Mouse (Mus musculus) midbrain, postnatal 0 days (tissue): ENCODE results near the gene Pramef8. TPM values are rescaled to one million over a fixed set of nuclear protein-coding genes. Genes with fewer than 3 reads are reported as not detected.
"Not testable (repeated sequence)": the region's sequence is repeated elsewhere in the genome, so short reads cannot be mapped to it uniquely, and the experiment has no call there.

Experiments
- ATAC-seq: fragments of 200-750 bp; cut with Nextera tagmentation; 2 replicates; pipeline ENCODE4 v1.8.0; 2017; ENCODE audit warnings: moderate number of reproducible peaks, mild to moderate bottlenecking, moderate TSS enrichment, moderate library complexity; ENCODE audit not compliant: low FRiP score
- DNase-seq: peaks from one replicate; pipeline ENCODE4 v3.0.0-alpha.2; 2015; ENCODE audit warnings: low spot score
- H3K27ac ChIP-seq: fragments of 300-500 bp; sonication (generic); 2 replicates; pipeline ENCODE4 v1.5.1; 2014; ENCODE audit warnings: low read depth, mild to moderate bottlenecking, low read length, mixed read lengths
- H3K27me3 ChIP-seq: fragments of 300-500 bp; sonication (generic); 2 replicates; pipeline ENCODE4 v1.6.1; 2014; ENCODE audit warnings: low read length, control low read depth, mixed read lengths; ENCODE audit not compliant: insufficient read depth
- H3K36me3 ChIP-seq: fragments of 300-500 bp; sonication (generic); 2 replicates; pipeline ENCODE4 v1.6.1; 2014; ENCODE audit warnings: low read length, control low read depth, mixed read lengths; ENCODE audit not compliant: insufficient read depth
- H3K4me1 ChIP-seq: fragments of 300-500 bp; sonication (generic); 2 replicates; pipeline ENCODE4 v1.6.1; 2014; ENCODE audit warnings: mild to moderate bottlenecking, control low read depth, antibody characterized with exemption, low read length, mixed read lengths; ENCODE audit not compliant: insufficient read depth
- H3K4me2 ChIP-seq: fragments of 300-500 bp; sonication (generic); 2 replicates; pipeline ENCODE4 v1.6.1; 2014; ENCODE audit warnings: low read depth, mild to moderate bottlenecking, low read length, mixed read lengths; ENCODE audit not compliant: poor library complexity, severe bottlenecking
- H3K4me3 ChIP-seq: fragments of 300-500 bp; sonication (generic); 2 replicates; pipeline ENCODE4 v1.5.1; 2014; ENCODE audit warnings: low read depth, mild to moderate bottlenecking, low read length, moderate library complexity
- H3K9ac ChIP-seq: fragments of 300-500 bp; sonication (generic); replicated peaks from 2 replicates; pipeline ENCODE4 v1.6.1; 2014; ENCODE audit warnings: mild to moderate bottlenecking, low read length, moderate library complexity, mixed read lengths; ENCODE audit not compliant: poor library complexity, severe bottlenecking
- H3K9me3 ChIP-seq: fragments of 300-500 bp; sonication (generic); 2 replicates; pipeline ENCODE4 v1.6.1; 2016; ENCODE audit warnings: low read length, control low read depth
- CTCF ChIP-seq: IDR thresholded peaks from 2 replicates; pipeline ENCODE4 v1.5.1; 2016; ENCODE audit warnings: antibody characterized with exemption, mild to moderate bottlenecking
- WGBS: fragments of 180-500 bp; shearing (Covaris S2); extraction: QIAGEN DNeasy Blood & Tissue Kit; methylation state at CpG from one replicate; pipeline ENCODE4 v1.1.7; 2014; 5-methylcytosine and 5-hydroxymethylcytosine counted together
- polyA plus RNA-seq: library from polyadenylated mRNA; unstranded; fragments of >200 nt; fragmentation: Nextera tagmentation; extraction: Ambion mirVana; gene quantifications from 2 replicates; pipeline ENCODE4 v1.2.1, GENCODE M21; 2015
- total RNA-seq: library from RNA; depleted of rRNA; stranded (reverse); fragments of >200 nt; gene quantifications from 2 replicates; pipeline ENCODE4 v1.2.3, GENCODE M21; 2014; rRNA removed

Gene Pramef8
- total and polyA plus RNA-seq, 2 experiments from 2014 or later: 17.0 to 34.9 TPM

DNA sequence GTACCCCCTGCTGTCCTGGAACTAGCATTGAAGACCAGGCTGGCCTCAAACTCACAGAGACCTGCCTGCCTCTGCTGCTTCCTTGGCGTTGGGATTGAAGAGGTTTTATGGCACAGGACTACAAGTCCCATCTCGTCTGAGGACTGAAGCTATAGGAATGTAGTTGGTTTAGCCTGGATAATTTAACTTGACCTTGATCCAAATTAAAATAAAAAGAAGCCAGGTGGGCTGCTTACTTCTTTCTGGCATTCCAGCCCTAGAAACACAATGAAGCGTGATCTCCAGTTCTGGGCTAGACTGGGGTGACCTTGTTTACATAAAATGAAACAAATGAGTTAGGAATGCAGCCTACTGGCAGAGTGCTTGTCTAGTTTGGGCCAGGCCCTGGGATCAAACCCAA is 1.9 kb downstream of the Pramef8 start:
- TF ChIP-seq CTCF: no peak
- no peak for ATAC-seq
- Histone ChIP-seq H3K4me3 (no peak overlapping the region), H3K4me1 (no peaks in the 10 kb centered on the region), H3K9me3 (no peaks in the 10 kb centered on the region), H3K27ac (no peak overlapping the region), H3K4me2 (no peak overlapping the region), H3K9ac (no peak overlapping the region), H3K27me3 (no peaks in the 10 kb centered on the region), H3K36me3 (peaks cover 32% of the 10 kb centered on the region)
- WGBS: 98% methylated on average over 3 of the region's 3 CpGs
- no peak for DNase-seq

DNA sequence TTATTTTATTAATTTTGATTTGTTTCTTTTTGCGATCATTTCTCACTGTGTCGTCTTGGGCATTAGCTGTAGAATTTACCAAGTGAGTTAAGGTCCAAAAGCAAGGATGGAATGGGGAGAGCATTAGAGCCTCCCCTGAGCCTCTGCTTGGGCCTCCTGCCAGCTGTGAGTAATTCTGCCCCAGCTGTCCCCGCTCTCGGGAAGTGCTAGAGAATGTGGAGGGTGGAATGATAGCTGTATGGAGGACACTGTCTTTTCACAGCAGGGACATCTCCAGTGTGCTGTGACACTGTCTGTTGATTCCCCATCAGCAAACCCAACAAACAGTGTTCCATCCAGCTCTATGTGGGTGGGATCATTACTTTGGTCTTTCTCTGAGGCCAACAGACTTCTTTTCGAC is 14.5 kb downstream of the Pramef8 start:
- WGBS: 85% methylated on average over 5 of the region's 5 CpGs
- not testable (repeated sequence) for H3K4me2 ChIP-seq, ATAC-seq, H3K36me3 ChIP-seq, H3K4me1 ChIP-seq, H3K4me3 ChIP-seq, H3K27me3 ChIP-seq, H3K9ac ChIP-seq, H3K27ac ChIP-seq, H3K9me3 ChIP-seq, DNase-seq

DNA sequence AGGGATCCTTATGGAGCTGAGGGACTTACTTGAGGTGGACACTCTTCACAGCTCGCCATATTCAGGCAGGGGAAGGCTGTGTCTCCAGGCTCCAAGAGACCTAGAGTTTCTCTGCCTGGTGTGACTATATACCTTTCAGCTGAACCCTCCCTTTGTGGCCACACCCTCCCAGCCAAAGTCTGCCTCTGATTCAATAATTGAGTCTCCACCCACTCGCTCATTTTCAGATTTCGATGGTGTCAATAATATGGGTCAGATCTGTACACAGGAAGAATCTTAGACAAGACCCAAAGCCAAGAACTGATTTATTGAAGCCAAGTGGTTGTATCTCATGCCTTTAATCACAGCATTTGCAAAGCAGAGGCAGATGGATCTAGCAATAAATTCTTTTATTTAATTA is 38.0 kb downstream of the Pramef8 start, which contains the start of gene Oog4:
Oog4 (minus strand) TSS at position 101 of the 400 bp plus-strand sequence.
- 83% methylated on average over 3 of the region's 3 CpGs for WGBS
- DNase-seq: no peak
- Histone ChIP-seq H3K9ac (no peak within 1 kb of the TSS), H3K4me2 (no peak within 1 kb of the TSS), H3K9me3 (no peaks in the 10 kb centered on the region), H3K4me3 (no peak within 1 kb of the TSS), H3K27me3 (no peaks in the 10 kb centered on the region), H3K36me3 (no peaks in the 10 kb centered on the region), H3K27ac (no peak within 1 kb of the TSS), H3K4me1 (no peaks in the 10 kb centered on the region)
- no peak for TF ChIP-seq CTCF
- no peak for ATAC-seq

Other genes starting within 250 kb of the Pramef8 start
- gene Prdm2, start 199.4 kb upstream of the Pramef8 start, total RNA-seq: 19.1 and 25.6 TPM in 2 replicates
- gene Prdm2, start 199.4 kb upstream of the Pramef8 start, polyA plus RNA-seq: 9.7 and 10.9 TPM in 2 replicates
- 32.3 and 37.6 TPM in 2 replicates for gene Pdpn, start 112.9 kb upstream of the Pramef8 start, total RNA-seq
- 33.6 and 35.2 TPM in 2 replicates for gene Pdpn, start 112.9 kb upstream of the Pramef8 start, polyA plus RNA-seq
- gene Lrrc38, start 62.7 kb upstream of the Pramef8 start, total RNA-seq: 0.33 and 2.3 TPM in 2 replicates
- gene Lrrc38, start 62.7 kb upstream of the Pramef8 start, polyA plus RNA-seq: 0.64 and 0.67 TPM in 2 replicates
- not detected in 2 replicates for gene Pramel1, start 18.0 kb upstream of the Pramef8 start, total RNA-seq
- gene Pramel1, start 18.0 kb upstream of the Pramef8 start, polyA plus RNA-seq: not detected in 2 replicates
- not detected in 2 replicates for gene Oog4, start 37.9 kb downstream of the Pramef8 start, total RNA-seq
- gene Oog4, start 37.9 kb downstream of the Pramef8 start, polyA plus RNA-seq: not detected in 2 replicates
- not detected in 2 replicates for gene Gm13043, start 98.9 kb downstream of the Pramef8 start, total RNA-seq
- gene Gm13043, start 98.9 kb downstream of the Pramef8 start, polyA plus RNA-seq: not detected in 2 replicates
- not detected in 2 replicates for gene Gm13040, start 123.5 kb downstream of the Pramef8 start, total RNA-seq
- not detected in 2 replicates for gene Gm13040, start 123.5 kb downstream of the Pramef8 start, polyA plus RNA-seq
- gene BC080695, start 139.3 kb downstream of the Pramef8 start, total RNA-seq: not detected in 2 replicates
- not detected in 2 replicates for gene BC080695, start 139.3 kb downstream of the Pramef8 start, polyA plus RNA-seq
- not detected in 2 replicates for gene Gm13057, start 139.3 kb downstream of the Pramef8 start, total RNA-seq
- not detected in 2 replicates for gene Gm13057, start 139.3 kb downstream of the Pramef8 start, polyA plus RNA-seq
- not detected in 2 replicates for gene Gm13083, start 202.6 kb downstream of the Pramef8 start, total RNA-seq
- not detected in 2 replicates for gene Gm13083, start 202.6 kb downstream of the Pramef8 start, polyA plus RNA-seq
- gene Gm13088, start 244.8 kb downstream of the Pramef8 start, total RNA-seq: not detected in 2 replicates
- gene Gm13088, start 244.8 kb downstream of the Pramef8 start, polyA plus RNA-seq: not detected in 2 replicates